Mouse (Mus musculus): ENCODE measurements at regions not wholly inside any gene's neighbourhood (a gene's known extent, or its start where the extent isn't known, plus 50 kb on each side); places are given as distances from the start of the nearest gene placed in this dataset.

DNA sequence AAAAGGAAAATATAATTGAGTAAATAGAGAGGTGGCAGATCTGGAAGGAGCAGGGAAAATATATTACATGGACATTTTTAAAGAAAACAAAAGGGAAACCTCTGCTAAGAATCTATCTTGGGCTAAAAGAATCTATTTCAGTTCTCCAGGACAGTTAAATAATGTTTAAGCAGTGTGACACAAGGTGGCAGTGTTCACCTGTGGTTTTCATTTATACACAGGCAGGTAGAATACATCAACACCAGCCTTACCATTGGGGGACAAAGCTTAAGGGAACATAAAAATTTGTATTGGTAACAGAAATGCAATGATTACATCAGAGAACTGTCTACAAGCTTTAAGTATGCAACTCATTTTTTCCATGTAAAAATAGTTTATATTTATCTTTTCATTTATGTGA is 78.2 kb upstream of the Cldn34d start:
- peak; percentile 70 for TF ChIP-seq CTCF (conservative IDR thresholded peaks at IDR 0.05)
- DNase-seq (ENCODE audit: low spot score in 2 of 2): peak; percentile 3 to 16
- Histone ChIP-seq H3K27ac (no peak overlapping the region), H3K4me3 (no peak overlapping the region)
